Mouse (Mus musculus) induced T-regulatory cell, adult 2 months (primary cell): ENCODE measurements around the gene Mlec.
A peak's percentile ranks its signal among the peaks of the same experiment; 100 is the strongest.
"Not testable (repeated sequence)": the region's sequence is repeated elsewhere in the genome, so short reads cannot be mapped to it uniquely, and the experiment has no call there.

Experiments
- DNase-seq: peaks from one replicate; pipeline ENCODE4 v3.0.0-alpha.2; 2012; ENCODE audit warnings: low read depth

The Mlec gene

GRCm38 (mm10) chr5:115151457-115151856 lies 6.5 kb downstream of the Mlec start:
- peak; percentile 43 for DNase-seq

GRCm38 (mm10) chr5:115150991-115151390 lies 7.0 kb downstream of the Mlec start:
- peak; percentile 61 for DNase-seq

- no peak for DNase-seq
Observed at GRCm38 (mm10) chr5:115149675-115150459, 8.1 kb downstream of the Mlec start.

- not testable (repeated sequence) for DNase-seq
Observed at GRCm38 (mm10) chr5:115148872-115149271, 9.1 kb downstream of the Mlec start.

- no peak for DNase-seq
Observed at GRCm38 (mm10) chr5:115148378-115148777, 9.6 kb downstream of the Mlec start.

GRCm38 (mm10) chr5:115147388-115147787 lies 10.6 kb downstream of the Mlec start:
- DNase-seq, result no peak

- no peak for DNase-seq
Observed at GRCm38 (mm10) chr5:115146747-115147130, 11.2 kb downstream of the Mlec start.

GRCm38 (mm10) chr5:115145976-115146746 lies 11.8 kb downstream of the Mlec start:
- no peak for DNase-seq

- DNase-seq, result no peak
Observed at GRCm38 (mm10) chr5:115145253-115145968, 12.6 kb downstream of the Mlec start.

GRCm38 (mm10) chr5:115144471-115144870 lies 13.5 kb downstream of the Mlec start:
- DNase-seq, result no peak

- DNase-seq, result no peak
Observed at GRCm38 (mm10) chr5:115143552-115143951, 14.4 kb downstream of the Mlec start.

GRCm38 (mm10) chr5:115142166-115142697 lies 15.7 kb downstream of the Mlec start:
- DNase-seq, result no peak

- DNase-seq, result no peak
Observed at GRCm38 (mm10) chr5:115140726-115141125, 17.3 kb downstream of the Mlec start.

- DNase-seq, result no peak
Observed at GRCm38 (mm10) chr5:115139124-115139523, 18.9 kb downstream of the Mlec start.

GRCm38 (mm10) chr5:115134234-115135165 lies 23.5 kb downstream of the Mlec start, which contains the start of gene Unc119b:
Gene Unc119b, minus strand, starts transcription at chr5:115134975.
- peak; percentile 94 for DNase-seq

- DNase-seq, result peak; percentile 68
Observed at GRCm38 (mm10) chr5:115133358-115134066, 24.5 kb downstream of the Mlec start.

- DNase-seq, result peak; percentile 81
Observed at GRCm38 (mm10) chr5:115132465-115132864, 25.5 kb downstream of the Mlec start.

GRCm38 (mm10) chr5:115129328-115129727 lies 28.7 kb downstream of the Mlec start:
- no peak for DNase-seq

- DNase-seq, result no peak
Observed at GRCm38 (mm10) chr5:115127421-115128179, 30.4 kb downstream of the Mlec start.
